Mouse (Mus musculus): Measurements from ENCODE around the gene Ankrd11. TPM values are rescaled to one million over a fixed set of nuclear protein-coding genes. Genes with fewer than 3 reads are reported as not detected.
A peak's percentile ranks its signal among the peaks of the same experiment; 100 is the strongest.
"Not testable (repeated sequence)": the region's sequence is repeated elsewhere in the genome, so short reads cannot be mapped to it uniquely, and the experiment has no call there.

Ankrd11 gene
- total RNA-seq (2015; ENCODE audit: low replicate concordance) (39.3 and 53.4 TPM in 2 replicates), total RNA-seq (2017; ENCODE audit: low replicate concordance) (78.6 and 121 TPM in 2 replicates)

DNA sequence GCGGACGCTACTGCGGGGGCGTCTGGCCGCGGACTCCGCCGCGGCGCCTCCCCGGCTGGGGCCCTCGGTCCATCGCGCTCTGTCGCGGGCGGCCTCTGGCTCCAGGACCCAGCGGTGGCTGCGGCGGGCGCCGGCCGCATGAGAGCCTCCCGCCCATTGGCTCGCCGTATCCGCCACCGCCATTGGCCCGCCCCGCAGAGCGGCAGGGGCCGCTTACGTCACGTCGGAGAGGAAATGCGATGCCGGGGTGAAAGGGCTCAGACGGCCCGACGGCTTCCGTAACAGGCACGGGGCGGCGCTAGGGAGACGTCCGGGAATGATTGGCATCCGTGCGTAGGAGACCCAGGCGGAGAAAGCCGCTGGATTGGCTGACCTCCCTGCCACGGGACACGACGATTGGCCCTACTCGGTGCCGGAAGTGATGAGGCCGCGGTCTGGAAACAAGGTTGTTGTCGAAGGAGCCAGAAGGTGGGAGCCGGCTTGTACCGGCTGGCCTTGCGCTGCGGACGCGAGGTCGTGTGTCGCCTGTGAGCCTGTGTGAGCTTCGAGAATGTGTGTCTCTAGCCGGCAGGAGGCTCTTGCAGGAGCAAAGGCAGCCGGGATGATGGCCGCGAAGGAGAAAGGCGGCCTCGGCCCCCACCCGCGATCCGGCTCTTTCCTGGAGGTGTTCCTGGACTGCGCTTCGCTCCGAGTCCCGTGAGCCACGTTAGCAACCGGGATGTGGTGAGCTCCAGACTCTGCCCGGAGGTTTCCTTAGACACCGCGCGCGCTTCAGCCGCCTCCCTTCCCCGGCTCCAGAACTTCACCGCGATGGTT, at the start of gene Ankrd11:
Gene Ankrd11 (minus strand): TSS at position 120 of the 816 bp plus-strand sequence.
- ATAC-seq (replicated peaks; ENCODE audit: low FRiP score, poor library complexity, severe bottlenecking): peak; percentile 92

DNA sequence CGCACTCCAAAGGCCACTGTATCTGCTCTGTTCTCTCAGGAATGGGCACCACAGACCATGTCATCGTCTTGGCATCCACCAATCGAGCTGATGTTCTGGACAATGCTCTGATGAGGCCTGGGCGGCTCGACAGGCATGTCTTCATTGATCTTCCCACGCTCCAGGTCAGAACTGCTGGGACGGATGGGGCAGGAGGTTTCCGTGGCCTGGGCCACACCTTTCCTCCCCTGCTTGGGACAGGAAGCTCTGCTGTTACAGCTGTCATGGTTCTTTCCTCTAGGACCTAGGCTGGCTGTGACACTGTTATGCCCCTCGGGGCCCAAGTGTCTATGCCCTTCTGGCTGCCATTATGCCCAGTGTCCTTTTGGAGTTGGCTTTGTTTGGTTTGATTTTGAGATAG, 45.2 kb upstream of the Ankrd11 start:
- ATAC-seq (replicated peaks; ENCODE audit: low FRiP score, poor library complexity, severe bottlenecking): no peak

DNA sequence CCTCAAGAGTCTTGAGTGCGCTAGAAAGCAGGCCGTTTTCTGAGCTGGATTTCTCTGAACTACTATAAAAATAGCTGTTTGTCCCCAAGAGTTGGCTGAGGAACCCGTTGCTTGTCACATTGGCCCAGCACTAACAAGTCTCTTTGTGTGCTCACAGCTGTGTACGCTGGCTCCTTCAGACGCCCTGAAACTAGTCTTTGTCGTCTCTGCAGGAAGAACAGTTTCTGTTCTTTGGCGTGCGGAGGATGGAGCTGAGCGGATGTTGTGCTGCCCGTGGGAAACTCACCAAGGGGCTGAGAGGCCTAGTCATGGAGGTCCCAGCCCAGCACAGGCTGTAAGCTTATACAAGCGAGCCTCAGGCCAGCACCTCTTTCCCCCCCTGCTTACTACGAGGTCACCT, 41.5 kb upstream of the Ankrd11 start:
- no peak for ATAC-seq (replicated peaks; ENCODE audit: low FRiP score, poor library complexity, severe bottlenecking)

DNA sequence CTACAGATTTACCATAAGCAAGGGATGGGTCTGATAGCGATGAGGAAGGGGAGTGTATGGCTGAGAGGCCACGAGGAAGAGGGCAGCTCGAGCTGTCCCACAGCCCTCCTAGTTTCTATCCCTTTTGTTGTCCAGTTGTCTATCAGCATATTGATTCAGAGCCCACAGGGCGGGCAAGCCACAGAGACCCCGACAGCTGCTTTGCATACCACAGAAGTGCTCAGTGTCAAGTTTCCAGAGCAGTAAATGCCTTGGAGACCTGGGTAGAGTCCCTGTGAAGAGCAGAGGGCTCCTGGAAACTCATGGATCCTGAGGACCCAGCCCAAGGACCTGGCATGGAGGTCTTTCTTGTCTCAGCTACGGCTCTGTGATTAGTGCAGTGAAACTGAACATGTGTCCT, 40.9 kb upstream of the Ankrd11 start:
- ATAC-seq (replicated peaks; ENCODE audit: low FRiP score, poor library complexity, severe bottlenecking): no peak

DNA sequence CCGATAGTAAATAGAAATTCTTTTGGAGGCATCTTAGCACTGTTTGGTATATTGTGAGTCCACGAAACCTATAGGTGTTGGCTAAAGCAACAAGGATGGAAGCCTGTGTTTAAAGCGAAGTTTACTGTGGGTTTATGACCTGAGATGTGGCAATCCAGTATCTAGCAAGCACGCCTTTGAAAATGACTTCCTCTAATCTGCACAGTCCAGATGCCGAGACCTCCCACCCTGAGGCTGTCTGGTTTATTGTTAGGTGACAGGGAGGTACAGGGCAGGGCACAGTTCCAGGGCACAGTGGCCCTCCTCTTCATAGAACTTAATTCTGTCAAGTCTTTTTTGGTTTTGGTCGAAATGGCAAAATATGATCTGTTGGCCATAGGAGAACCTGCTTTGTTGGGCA, 35.1 kb upstream of the Ankrd11 start:
- no peak for ATAC-seq (replicated peaks; ENCODE audit: low FRiP score, poor library complexity, severe bottlenecking)

DNA sequence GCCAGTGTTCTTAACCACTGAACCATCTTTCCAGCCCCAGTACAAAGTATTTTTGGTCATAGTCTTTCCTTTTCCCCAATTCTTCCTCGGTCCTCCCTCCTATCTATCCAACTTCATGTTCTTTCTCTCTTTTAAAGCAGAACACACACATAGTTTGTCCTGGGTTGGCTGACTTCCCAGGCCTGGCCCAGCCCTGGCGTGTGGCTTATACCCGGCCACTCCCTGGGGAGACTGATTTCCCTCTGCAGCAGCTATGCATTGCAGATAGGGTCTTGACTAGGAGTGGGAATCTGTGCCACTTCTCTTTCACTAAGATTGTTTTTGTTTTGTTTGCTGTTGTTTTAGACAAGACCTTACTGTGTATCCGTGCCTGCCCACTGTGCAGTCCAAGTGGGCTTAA, 29.1 kb upstream of the Ankrd11 start:
- ATAC-seq (replicated peaks; ENCODE audit: low FRiP score, poor library complexity, severe bottlenecking): no peak

DNA sequence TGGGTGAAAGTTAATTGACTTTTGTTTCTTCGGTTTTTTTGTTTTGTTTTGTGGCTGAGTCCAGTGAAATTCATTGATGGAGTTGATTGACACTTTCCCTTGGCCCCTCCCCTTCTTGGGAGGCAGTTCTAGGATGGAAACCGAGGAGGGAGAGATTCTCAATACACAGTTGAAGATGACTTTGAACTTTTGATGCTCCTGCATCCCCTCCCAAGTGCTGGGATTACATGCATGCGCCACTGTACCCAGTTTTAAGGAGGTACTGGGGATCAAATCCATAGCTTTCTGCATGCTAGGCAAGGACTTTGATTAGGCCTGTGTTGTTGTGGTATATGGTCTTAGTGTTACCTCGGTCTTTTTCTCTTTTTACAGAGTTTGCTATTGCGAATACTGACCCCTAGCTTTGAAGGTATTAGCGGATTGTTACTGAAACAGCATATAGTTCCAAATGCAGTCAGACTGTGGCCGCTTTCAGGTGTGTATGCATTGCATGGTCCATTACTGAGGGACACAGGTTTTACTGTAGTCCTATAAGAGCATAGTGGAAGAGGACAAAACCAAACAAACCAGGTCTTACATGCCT, 24.1 kb upstream of the Ankrd11 start:
- 0 out of 2 replicates have a peak, but pooled peaks have one; percentile 36 for ATAC-seq (replicated peaks; ENCODE audit: low FRiP score, poor library complexity, severe bottlenecking)

DNA sequence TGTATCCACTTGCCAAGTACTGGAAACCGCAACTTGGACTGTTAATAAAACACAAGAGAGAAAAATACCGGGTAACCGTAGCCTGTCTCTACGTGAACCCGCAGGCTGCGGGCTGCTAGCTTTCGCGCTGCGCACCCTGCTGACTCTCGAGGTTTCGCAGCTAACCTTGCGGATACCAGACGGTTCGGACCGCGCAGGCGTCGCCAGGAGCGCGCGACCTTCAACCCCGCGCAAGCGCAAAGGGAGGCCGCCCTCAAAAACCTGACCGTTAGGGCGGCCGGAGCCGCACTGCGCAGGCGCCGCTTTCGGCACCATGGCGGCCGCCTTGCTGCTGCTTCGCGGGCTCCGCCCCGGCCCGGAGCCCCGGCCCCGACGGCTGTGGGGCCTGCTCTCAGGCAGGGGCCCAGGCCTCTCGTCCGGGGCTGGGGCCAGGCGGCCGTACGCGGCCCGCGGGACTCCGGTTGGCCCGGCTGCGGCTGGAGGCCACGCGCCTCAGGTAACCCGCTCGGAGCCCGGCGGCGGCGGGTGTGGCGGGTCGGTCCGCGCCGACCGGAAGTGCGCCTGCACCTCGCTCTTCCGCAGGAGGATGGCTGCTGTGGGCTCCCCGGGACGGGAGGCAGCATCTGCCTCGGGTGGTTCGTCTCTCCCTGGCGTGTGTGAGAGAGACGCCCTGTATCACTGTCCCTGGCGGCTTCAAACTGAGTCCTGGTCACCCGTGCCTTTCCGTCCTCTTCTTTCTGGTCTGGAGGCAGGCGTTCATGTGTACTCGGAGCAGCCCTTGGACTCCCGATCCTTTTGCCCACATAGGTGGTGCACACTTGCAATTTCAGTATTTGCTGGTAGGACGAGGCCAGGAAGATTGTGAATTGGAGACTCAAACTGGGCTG, 23.4 kb upstream of the Ankrd11 start:
- peak; percentile 94 for ATAC-seq (replicated peaks; ENCODE audit: low FRiP score, poor library complexity, severe bottlenecking)

DNA sequence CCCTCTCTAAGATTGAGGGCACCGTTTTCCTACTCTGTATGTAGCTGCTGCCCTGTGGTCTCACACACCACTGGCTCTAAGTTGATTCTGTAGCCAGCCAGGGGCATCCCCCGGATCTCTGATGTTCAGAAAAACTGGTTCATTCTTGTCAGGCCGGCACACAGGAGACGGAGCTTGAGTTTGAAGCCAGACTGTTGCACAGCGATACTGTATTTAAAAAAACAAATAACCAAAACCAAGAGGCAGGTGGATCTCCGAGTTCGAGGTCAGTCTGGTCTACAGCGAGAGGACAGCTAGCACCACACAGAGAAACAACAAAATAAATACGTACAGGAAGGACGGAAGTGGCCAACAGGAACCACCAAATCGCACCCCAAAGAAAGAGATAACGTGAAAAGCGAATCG, 22.7 kb upstream of the Ankrd11 start:
- ATAC-seq (replicated peaks; ENCODE audit: low FRiP score, poor library complexity, severe bottlenecking): peak; percentile 54

DNA sequence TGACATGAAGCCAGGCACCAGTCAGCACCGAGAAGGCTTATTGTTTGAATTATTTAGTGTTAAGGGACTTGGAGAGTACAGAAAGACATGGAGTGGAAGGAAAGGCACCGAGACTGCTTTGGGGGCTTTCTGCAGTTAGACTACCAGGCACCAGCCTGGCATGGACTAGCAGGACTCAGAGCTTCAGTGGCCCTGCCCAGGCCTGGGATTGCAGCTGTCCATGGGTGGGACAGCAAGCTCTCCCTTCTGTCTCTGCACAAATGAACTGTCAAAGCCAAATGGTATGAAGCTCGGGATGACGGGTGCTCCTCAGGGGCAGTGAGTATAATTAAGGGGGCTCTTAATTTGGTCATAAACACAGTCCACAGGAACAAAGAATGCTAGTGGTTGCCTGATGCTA, 22.0 kb upstream of the Ankrd11 start:
- no peak for ATAC-seq (replicated peaks; ENCODE audit: low FRiP score, poor library complexity, severe bottlenecking)

DNA sequence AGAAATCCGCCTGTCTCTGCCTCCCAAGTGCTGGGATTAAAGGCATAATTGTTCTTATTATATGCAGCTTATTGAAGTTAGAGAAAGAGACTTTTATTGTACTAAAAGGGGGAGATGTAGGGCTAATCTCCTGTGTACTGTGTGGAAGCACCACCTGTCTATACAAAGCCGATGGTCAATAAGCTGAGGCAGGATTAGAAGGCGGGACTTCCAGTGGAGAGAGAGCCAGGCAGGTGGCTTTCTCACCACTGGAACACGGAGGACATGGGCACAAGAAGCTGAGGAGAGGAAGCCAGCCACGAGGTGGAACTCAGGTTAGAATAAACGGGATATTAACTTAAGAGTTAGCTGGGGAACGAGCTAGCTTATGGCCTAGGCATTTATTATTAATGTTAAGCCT, 20.6 kb upstream of the Ankrd11 start, which contains the start of gene Spg7:
Gene Spg7 (plus strand): TSS at position 222 of the 400 bp plus-strand sequence.
- ATAC-seq (replicated peaks; ENCODE audit: low FRiP score, poor library complexity, severe bottlenecking): no peak

DNA sequence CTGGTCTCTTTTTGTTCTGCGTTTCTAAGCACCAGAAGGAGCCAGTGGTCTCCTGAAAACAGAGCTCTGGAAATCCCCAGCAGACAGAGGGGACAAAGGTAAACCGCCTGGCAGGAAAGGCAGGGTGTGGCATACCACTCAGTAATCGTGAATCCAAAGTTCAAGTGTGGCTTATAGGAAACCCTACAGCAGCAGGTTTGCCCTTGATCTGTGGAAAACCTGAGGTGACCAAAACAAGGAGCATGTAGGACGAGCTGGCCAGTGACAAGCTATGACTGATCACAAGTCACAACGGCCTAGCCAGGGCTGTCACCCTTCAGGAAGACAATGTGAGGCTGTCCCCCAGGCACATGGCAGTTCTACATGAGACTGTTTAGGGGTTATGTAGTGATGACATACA, 9.4 kb upstream of the Ankrd11 start:
- no peak for ATAC-seq (replicated peaks; ENCODE audit: low FRiP score, poor library complexity, severe bottlenecking)

DNA sequence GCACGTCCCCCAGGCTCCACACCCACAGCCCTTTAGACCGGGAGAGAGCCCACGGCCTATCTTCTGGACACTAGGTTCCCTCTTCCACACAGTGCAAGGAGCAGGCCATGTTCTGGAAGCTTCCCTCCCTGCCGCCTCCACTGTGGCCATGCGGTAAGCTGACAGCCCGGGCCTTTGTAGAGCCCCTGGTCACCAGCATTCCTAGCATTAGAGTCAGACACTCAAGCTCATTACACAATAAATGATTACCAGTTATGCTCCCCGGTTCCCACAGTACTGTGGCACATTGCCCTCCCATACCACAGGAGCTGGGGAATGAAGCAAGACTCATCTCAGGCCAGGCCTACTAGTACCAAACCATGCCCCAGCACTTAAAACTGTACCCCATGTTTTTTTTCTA, 6.3 kb upstream of the Ankrd11 start:
- ATAC-seq (replicated peaks; ENCODE audit: low FRiP score, poor library complexity, severe bottlenecking): no peak

DNA sequence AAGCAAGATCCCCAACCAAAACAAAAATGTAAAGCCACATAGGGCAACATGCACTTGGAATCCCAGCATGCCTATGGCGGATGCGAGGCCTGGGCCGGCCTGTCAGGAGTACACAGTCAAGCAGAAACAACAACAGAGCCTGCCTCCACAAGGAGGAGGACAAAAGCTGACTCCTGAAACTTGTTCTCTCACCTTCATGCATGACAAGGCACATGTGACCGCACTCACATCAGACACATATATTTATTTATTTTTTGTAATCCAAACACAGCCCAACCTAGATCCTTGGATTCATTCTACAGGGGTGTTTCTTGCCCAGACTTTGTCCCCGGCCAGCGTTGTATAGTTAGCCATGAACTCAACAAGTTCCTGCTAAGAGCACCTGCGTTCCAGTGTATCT, 5.8 kb upstream of the Ankrd11 start:
- no peak for ATAC-seq (replicated peaks; ENCODE audit: low FRiP score, poor library complexity, severe bottlenecking)

DNA sequence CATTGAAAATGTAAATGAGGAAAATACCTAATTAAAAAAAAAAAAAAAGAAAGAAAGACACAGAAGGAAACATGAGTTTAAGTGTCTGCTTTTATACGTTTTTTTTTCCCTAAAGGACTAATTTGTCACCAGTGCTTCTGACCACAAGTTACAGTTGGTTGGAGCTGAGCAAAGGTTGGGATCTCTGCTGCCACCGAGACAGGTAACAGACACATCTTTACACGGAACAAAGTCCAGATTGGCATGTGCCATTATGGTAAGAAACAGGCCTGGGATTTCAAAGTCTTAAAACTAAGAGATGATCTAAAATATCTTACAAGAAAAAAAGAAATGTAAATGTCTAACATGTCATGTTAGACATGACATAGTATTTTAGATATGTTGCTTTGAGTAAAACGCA, 4.6 kb upstream of the Ankrd11 start:
- ATAC-seq (replicated peaks; ENCODE audit: low FRiP score, poor library complexity, severe bottlenecking): no peak

DNA sequence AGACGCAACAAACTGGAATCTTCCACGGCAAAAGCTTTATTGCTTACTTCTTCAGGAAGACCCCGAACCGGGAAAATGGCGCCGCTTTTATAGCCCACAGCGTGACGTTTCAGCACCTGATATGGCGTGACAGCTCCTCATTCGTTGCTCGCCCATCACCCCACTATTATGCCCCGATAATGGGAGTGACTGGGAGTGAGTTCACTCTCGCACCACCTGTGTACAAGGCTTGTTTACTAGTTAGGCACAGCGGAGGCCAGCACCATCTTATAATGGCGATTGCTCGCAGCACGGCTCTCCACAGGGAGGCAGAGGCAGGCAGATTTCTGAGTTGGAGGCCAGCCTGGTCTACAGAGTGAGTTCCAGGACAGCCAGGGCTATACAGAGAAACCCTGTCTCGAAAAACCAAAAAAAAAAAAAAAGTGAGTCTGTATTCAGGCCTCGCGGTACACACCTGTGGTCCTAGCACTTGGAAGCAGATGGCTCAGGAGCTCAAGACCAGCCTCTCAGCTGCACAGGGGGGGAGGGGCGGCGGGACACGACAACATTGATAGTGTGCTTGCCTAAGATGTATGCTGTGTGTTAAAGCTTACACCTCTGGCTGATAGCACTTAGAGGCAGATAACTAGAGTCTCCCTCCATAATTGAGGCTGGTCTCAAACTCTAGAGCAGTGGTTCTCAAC, 2.8 kb upstream of the Ankrd11 start:
- not testable (repeated sequence) for ATAC-seq (replicated peaks; ENCODE audit: low FRiP score, poor library complexity, severe bottlenecking)

DNA sequence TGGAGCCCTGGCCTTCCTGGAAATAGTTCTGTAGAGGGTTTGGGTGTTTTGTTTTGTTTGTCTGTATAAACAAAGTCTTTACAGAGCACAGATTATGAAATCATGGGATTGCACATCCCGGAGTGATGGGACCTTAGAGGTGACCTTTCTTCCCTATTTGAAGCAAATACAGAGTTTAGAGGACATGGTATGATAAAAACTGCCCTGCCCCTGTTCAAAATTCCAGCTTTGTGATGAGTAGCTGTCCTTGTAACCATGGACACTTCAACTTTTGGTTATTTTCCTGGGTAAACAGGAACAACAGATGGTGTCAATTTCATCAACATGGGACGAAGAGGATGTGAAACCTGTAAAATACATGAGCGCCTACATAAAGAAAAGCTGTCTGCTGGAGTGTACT, 1.9 kb upstream of the Ankrd11 start:
- ATAC-seq (replicated peaks; ENCODE audit: low FRiP score, poor library complexity, severe bottlenecking): no peak

DNA sequence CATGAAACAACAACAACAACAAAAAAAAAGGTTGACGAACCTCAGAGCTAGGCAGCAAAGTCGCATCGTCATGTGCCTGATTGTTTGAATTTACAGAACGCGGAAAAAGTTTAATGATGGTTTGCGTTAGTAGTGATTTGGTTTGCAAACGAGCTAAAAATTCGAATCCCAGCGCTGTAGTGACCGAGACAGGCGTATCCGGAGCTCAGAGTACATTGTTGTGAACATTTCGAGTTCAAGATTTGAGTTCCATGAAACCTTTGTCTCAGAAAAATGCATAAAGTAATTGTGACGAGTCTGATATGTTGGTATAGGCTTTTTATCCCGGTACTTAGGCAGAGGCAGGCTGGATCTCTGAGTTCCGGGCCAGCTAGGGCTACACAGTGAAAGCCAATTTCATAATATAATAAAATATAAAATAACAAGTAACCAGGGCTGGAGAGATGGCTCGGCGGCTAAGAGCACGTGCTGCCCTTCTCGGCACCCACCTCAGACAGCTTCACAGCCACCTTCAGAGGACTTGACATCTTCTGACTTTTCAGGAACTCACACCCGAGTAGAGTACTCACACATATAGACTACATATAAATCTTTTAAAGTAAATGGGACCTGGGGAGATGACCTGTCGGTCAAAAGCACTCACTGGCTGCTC, 1.0 kb upstream of the Ankrd11 start:
- ATAC-seq (replicated peaks; ENCODE audit: low FRiP score, poor library complexity, severe bottlenecking): no peak; the same call in 1 of the 2 replicates

DNA sequence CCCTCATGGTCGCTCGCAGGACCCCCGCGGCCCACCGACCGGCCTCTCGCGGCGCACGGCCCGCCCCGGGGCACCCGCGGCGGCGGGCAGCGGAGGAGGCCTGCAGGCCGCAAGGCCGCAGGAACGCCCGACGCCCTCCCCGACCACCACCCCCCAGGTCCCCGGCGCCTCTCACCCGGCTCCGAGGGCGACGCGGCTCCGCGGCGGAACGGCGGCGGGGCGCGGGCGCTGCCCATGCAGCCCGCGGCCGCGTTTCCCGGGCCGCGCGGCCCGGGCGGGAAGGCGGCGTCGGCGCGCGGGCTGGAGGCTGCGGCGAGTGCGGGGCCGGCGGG, 337 bp downstream of the Ankrd11 start:
- ATAC-seq (replicated peaks; ENCODE audit: low FRiP score, poor library complexity, severe bottlenecking): no peak
